Mouse (Mus musculus) lung, postnatal 0 days (tissue): ENCODE results near the gene 9130213A22Rik.

ENCODE experiments used
- CTCF ChIP-seq: IDR thresholded peaks from 2 replicates; pipeline ENCODE4 v1.5.1; 2016; ENCODE audit warnings: antibody characterized with exemption, mild to moderate bottlenecking
- EP300 ChIP-seq: IDR thresholded peaks from 2 replicates; pipeline ENCODE4 v1.6.1; 2016; ENCODE audit warnings: antibody characterized with exemption, mild to moderate bottlenecking, control low read depth

GRCm38 (mm10) chr11:69128426-69129122 is 6.2 kb upstream of the 9130213A22Rik start:
- TF ChIP-seq CTCF (no peak), EP300 (no peak)
